Mouse (Mus musculus): ENCODE measurements at regions not wholly inside any gene's neighbourhood (a gene's known extent, or its start where the extent isn't known, plus 50 kb on each side); places are given as distances from the start of the nearest gene placed in this dataset.
"Not testable (repeated sequence)": the region's sequence is repeated elsewhere in the genome, so short reads cannot be mapped to it uniquely, and the experiment has no call there.

GRCm38 (mm10) chr17:83052613-83053140, 162.4 kb upstream of the Pkdcc start:
- 79% methylated on average over 6 of the region's 6 CpGs for WGBS
- TF ChIP-seq POLR2A (IDR thresholded peaks at IDR 0.05; ENCODE audit: borderline replicate concordance, extremely low read depth, insufficient read depth, insufficient read length): no peak
- no peak overlapping the region for H3K9ac ChIP-seq (ENCODE audit: low read depth, low read length, severe bottlenecking)
- no peak overlapping the region for H3K4me2 ChIP-seq (replicated peaks; ENCODE audit: low read depth, low read length, severe bottlenecking)
- no peaks in the 10 kb centered on the region for H3K9me3 ChIP-seq (ENCODE audit: control insufficient read depth, low read length)
- 0 out of 2 replicates have a peak, but pooled peaks cover 4% of the 10 kb centered on the region for H3K4me1 ChIP-seq (ENCODE audit: control insufficient read depth, insufficient read depth, low read length)
- no peak overlapping the region for H3K4me3 ChIP-seq (replicated peaks; ENCODE audit: low read length)
- H3K27me3 ChIP-seq (ENCODE audit: control insufficient read depth, insufficient read depth, low read length): peaks cover 6% of the 10 kb centered on the region; the same call in 1 of the 2 replicates
- no peak for ATAC-seq (ENCODE audit: low FRiP score, low read depth)
- no peaks in the 10 kb centered on the region for H3K36me3 ChIP-seq (ENCODE audit: control insufficient read depth, insufficient read depth, low read length)
- no peak for DNase-seq (ENCODE audit: low spot score)
- H3K27ac ChIP-seq (replicated peaks; ENCODE audit: low read depth, low read length): no peak overlapping the region

- Histone ChIP-seq H3K9me3 (ENCODE audit: control insufficient read depth, low read length) (no peaks in the 10 kb centered on the region), H3K4me1 (ENCODE audit: control insufficient read depth, insufficient read depth, low read length) (no peaks in the 10 kb centered on the region), H3K27me3 (ENCODE audit: control insufficient read depth, insufficient read depth, low read length) (0 out of 2 replicates have a peak, but pooled peaks cover 8% of the 10 kb centered on the region), H3K36me3 (ENCODE audit: control insufficient read depth, insufficient read depth, low read length) (no peaks in the 10 kb centered on the region), H3K4me3 (replicated peaks; ENCODE audit: low read length) (no peak overlapping the region), H3K4me2 (replicated peaks; ENCODE audit: low read depth, low read length, severe bottlenecking) (no peak overlapping the region), H3K27ac (replicated peaks; ENCODE audit: low read depth, low read length) (no peak overlapping the region), H3K9ac (ENCODE audit: low read depth, low read length, severe bottlenecking) (no peak overlapping the region)
- TF ChIP-seq POLR2A (IDR thresholded peaks at IDR 0.05; ENCODE audit: borderline replicate concordance, extremely low read depth, insufficient read depth, insufficient read length): no peak
- WGBS: 31% methylated on average over 3 of the region's 3 CpGs
- ATAC-seq (ENCODE audit: low FRiP score, low read depth) (no peak), DNase-seq (ENCODE audit: low spot score) (no peak)
Observed at GRCm38 (mm10) chr17:83057832-83058231, 157.3 kb upstream of the Pkdcc start.

- 0 out of 2 replicates have a peak, but pooled peaks cover 14% of the 10 kb centered on the region for H3K27me3 ChIP-seq (ENCODE audit: control insufficient read depth, insufficient read depth, low read length)
- WGBS: 32% methylated on average over 6 of the region's 6 CpGs
- no peak overlapping the region for H3K4me3 ChIP-seq (replicated peaks; ENCODE audit: low read length)
- H3K27ac ChIP-seq (replicated peaks; ENCODE audit: low read depth, low read length): no peak overlapping the region
- TF ChIP-seq POLR2A (IDR thresholded peaks at IDR 0.05; ENCODE audit: borderline replicate concordance, extremely low read depth, insufficient read depth, insufficient read length): no peak
- no peak for ATAC-seq (ENCODE audit: low FRiP score, low read depth)
- no peak overlapping the region for H3K4me2 ChIP-seq (replicated peaks; ENCODE audit: low read depth, low read length, severe bottlenecking)
- no peak overlapping the region for H3K9ac ChIP-seq (ENCODE audit: low read depth, low read length, severe bottlenecking)
- 0 out of 2 replicates have a peak, but pooled peaks cover 7% of the 10 kb centered on the region for H3K4me1 ChIP-seq (ENCODE audit: control insufficient read depth, insufficient read depth, low read length)
- H3K36me3 ChIP-seq (ENCODE audit: control insufficient read depth, insufficient read depth, low read length): no peaks in the 10 kb centered on the region
- no peaks in the 10 kb centered on the region for H3K9me3 ChIP-seq (ENCODE audit: control insufficient read depth, low read length)
- DNase-seq (ENCODE audit: low spot score): no peak
Observed at GRCm38 (mm10) chr17:83061843-83062242, 153.2 kb upstream of the Pkdcc start.

- Histone ChIP-seq H3K9ac (ENCODE audit: low read depth, low read length, severe bottlenecking) (no peak overlapping the region), H3K9me3 (ENCODE audit: control insufficient read depth, low read length) (no peaks in the 10 kb centered on the region), H3K27me3 (ENCODE audit: control insufficient read depth, insufficient read depth, low read length) (0 out of 2 replicates have a peak, but pooled peaks cover 13% of the 10 kb centered on the region), H3K36me3 (ENCODE audit: control insufficient read depth, insufficient read depth, low read length) (no peaks in the 10 kb centered on the region), H3K4me3 (replicated peaks; ENCODE audit: low read length) (no peak overlapping the region), H3K4me2 (replicated peaks; ENCODE audit: low read depth, low read length, severe bottlenecking) (no peak overlapping the region), H3K27ac (replicated peaks; ENCODE audit: low read depth, low read length) (no peak overlapping the region), H3K4me1 (ENCODE audit: control insufficient read depth, insufficient read depth, low read length) (0 out of 2 replicates have a peak, but pooled peaks cover 7% of the 10 kb centered on the region)
- no peak for TF ChIP-seq POLR2A (IDR thresholded peaks at IDR 0.05; ENCODE audit: borderline replicate concordance, extremely low read depth, insufficient read depth, insufficient read length)
- DNase-seq (ENCODE audit: low spot score) (no peak), ATAC-seq (ENCODE audit: low FRiP score, low read depth) (no peak)
- 25% methylated on average over 4 of the region's 4 CpGs for WGBS
Observed at GRCm38 (mm10) chr17:83063848-83064247, 151.2 kb upstream of the Pkdcc start.

GRCm38 (mm10) chr17:83064376-83064775, 150.7 kb upstream of the Pkdcc start:
- H3K27me3 ChIP-seq (ENCODE audit: control insufficient read depth, insufficient read depth, low read length); H3K4me1 ChIP-seq (ENCODE audit: control insufficient read depth, insufficient read depth, low read length); H3K36me3 ChIP-seq (ENCODE audit: control insufficient read depth, insufficient read depth, low read length); ATAC-seq (ENCODE audit: low FRiP score, low read depth); DNase-seq (ENCODE audit: low spot score); H3K9me3 ChIP-seq (ENCODE audit: control insufficient read depth, low read length); H3K4me3 ChIP-seq (replicated peaks; ENCODE audit: low read length); H3K9ac ChIP-seq (ENCODE audit: low read depth, low read length, severe bottlenecking); H3K4me2 ChIP-seq (replicated peaks; ENCODE audit: low read depth, low read length, severe bottlenecking); H3K27ac ChIP-seq (replicated peaks; ENCODE audit: low read depth, low read length): not testable (repeated sequence)
- WGBS: 20% methylated on average over 10 of the region's 12 CpGs
